Mouse (Mus musculus) kidney, embryonic 14.5 days (tissue): ENCODE data around the gene Trim38. TPM values are rescaled to one million over a fixed set of nuclear protein-coding genes. Genes with fewer than 3 reads are reported as not detected.
"Not testable (repeated sequence)": the region's sequence is repeated elsewhere in the genome, so short reads cannot be mapped to it uniquely, and the experiment has no call there.

Experiments
- ATAC-seq: fragments of 200-750 bp; cut with Nextera tagmentation; 2 replicates; pipeline ENCODE4 v1.8.0; 2017; ENCODE audit warnings: moderate number of reproducible peaks, mild to moderate bottlenecking, moderate TSS enrichment, moderate library complexity; ENCODE audit not compliant: low FRiP score, low TSS enrichment
- H3K27ac ChIP-seq: fragments of 300-500 bp; sonication (generic); 2 replicates; pipeline ENCODE4 v1.5.1; 2014; ENCODE audit warnings: low read depth, mild to moderate bottlenecking, low read length, moderate library complexity, mixed read lengths
- H3K27me3 ChIP-seq: fragments of 300-500 bp; sonication (generic); 2 replicates; pipeline ENCODE4 v1.6.1; 2014; ENCODE audit warnings: mild to moderate bottlenecking, low read length; ENCODE audit not compliant: control insufficient read depth, insufficient read depth
- H3K36me3 ChIP-seq: fragments of 300-500 bp; sonication (generic); 2 replicates; pipeline ENCODE4 v1.6.1; 2014; ENCODE audit warnings: low read length, mixed read lengths; ENCODE audit not compliant: control insufficient read depth, insufficient read depth
- H3K4me1 ChIP-seq: fragments of 300-500 bp; sonication (generic); 2 replicates; pipeline ENCODE4 v1.6.1; 2014; ENCODE audit warnings: low read length, mixed read lengths; ENCODE audit not compliant: control insufficient read depth, insufficient read depth
- H3K4me2 ChIP-seq: fragments of 300-500 bp; sonication (generic); replicated peaks from 2 replicates; pipeline ENCODE4 v1.6.1; 2014; ENCODE audit warnings: low read depth, mild to moderate bottlenecking, low read length
- H3K4me3 ChIP-seq: fragments of 300-500 bp; sonication (generic); 2 replicates; pipeline ENCODE4 v1.5.1; 2014; ENCODE audit warnings: mild to moderate bottlenecking, low read length
- H3K9ac ChIP-seq: fragments of 300-500 bp; sonication (generic); 2 replicates; pipeline ENCODE4 v1.6.1; 2014; ENCODE audit warnings: low read depth, mild to moderate bottlenecking, low read length, moderate library complexity
- H3K9me3 ChIP-seq: fragments of 300-500 bp; sonication (generic); 2 replicates; pipeline ENCODE4 v1.6.1; 2016; ENCODE audit warnings: low read length; ENCODE audit not compliant: control insufficient read depth
- WGBS: fragments of 180-500 bp; shearing (Covaris S2); extraction: QIAGEN DNeasy Blood & Tissue Kit; methylation state at CpG from one replicate; pipeline ENCODE4 v1.1.7; 2014; 5-methylcytosine and 5-hydroxymethylcytosine counted together
- polyA plus RNA-seq: library from polyadenylated mRNA; unstranded; fragments of >200 nt; fragmentation: Nextera tagmentation; extraction: Ambion mirVana; gene quantifications from 2 replicates; pipeline ENCODE4 v1.2.1, GENCODE M21; 2014

The Trim38 gene
- polyA plus RNA-seq, 1 experiment from 2014 or later, result not detected

GRCm38 (mm10) chr13:23744421-23745380 lies 25.0 kb upstream of the Trim38 start:
- H3K4me1 ChIP-seq, result peaks cover 21% of the 10 kb centered on the region; the same call in 1 of the 2 replicates
- no peaks in the 10 kb centered on the region for H3K36me3 ChIP-seq
- peak overlapping the region; percentile 75 for H3K9ac ChIP-seq
- no peaks in the 10 kb centered on the region for H3K9me3 ChIP-seq
- H3K27me3 ChIP-seq, result no peaks in the 10 kb centered on the region
- peak overlapping the region; percentile 98 for H3K27ac ChIP-seq
- H3K4me2 ChIP-seq, result peak overlapping the region; percentile 67
- 2% methylated on average over 13 of the region's 36 CpGs for WGBS
- ATAC-seq, result no peak
- H3K4me3 ChIP-seq, result peak overlapping the region; percentile 41

- ATAC-seq, result peak; percentile 75
- Histone ChIP-seq H3K9ac (peak within 1 kb of the TSS; percentile 75), H3K4me2 (peak within 1 kb of the TSS; percentile 67), H3K36me3 (no peaks in the 10 kb centered on the region), H3K4me3 (peak within 1 kb of the TSS; percentile 45), H3K27me3 (no peaks in the 10 kb centered on the region), H3K4me1 (peaks cover 18% of the 10 kb centered on the region; the same call in 1 of the 2 replicates), H3K27ac (peak within 1 kb of the TSS; percentile 98), H3K9me3 (no peaks in the 10 kb centered on the region)
- 1% methylated on average over 21 of the region's 28 CpGs for WGBS
These were observed 24.1 kb upstream of the Trim38 start, which contains the start of gene Hist1h3c for GRCm38 (mm10) chr13:23745381-23746161. Gene Hist1h3c, minus strand, starts transcription at chr13:23745602.

GRCm38 (mm10) chr13:23746201-23747080 lies 23.3 kb upstream of the Trim38 start, which contains the start of gene Hist1h2bb:
Gene Hist1h2bb, plus strand, starts transcription at chr13:23746734.
- Histone ChIP-seq H3K4me1 (peaks cover 14% of the 10 kb centered on the region; the same call in 1 of the 2 replicates), H3K4me3 (peak within 1 kb of the TSS; percentile 45), H3K4me2 (peak within 1 kb of the TSS; percentile 67), H3K9ac (peak within 1 kb of the TSS; percentile 73), H3K27ac (peak within 1 kb of the TSS; percentile 98)
- ATAC-seq, result peak; percentile 95
- H3K9me3 ChIP-seq, H3K27me3 ChIP-seq, H3K36me3 ChIP-seq: not testable (repeated sequence)
- WGBS, result under 1% methylated on average over 37 of the region's 58 CpGs

- Histone ChIP-seq H3K27me3 (no peaks in the 10 kb centered on the region), H3K27ac (peak overlapping the region; percentile 98), H3K4me1 (peaks cover 14% of the 10 kb centered on the region; the same call in 1 of the 2 replicates), H3K9ac (peak overlapping the region; percentile 56), H3K9me3 (no peaks in the 10 kb centered on the region), H3K4me3 (peak overlapping the region; percentile 45), H3K36me3 (no peaks in the 10 kb centered on the region), H3K4me2 (peak overlapping the region; percentile 67)
- 6% methylated on average over 10 of the region's 13 CpGs for WGBS
- ATAC-seq, result 0 out of 2 replicates have a peak, but pooled peaks have one; percentile 1
These were observed 22.4 kb upstream of the Trim38 start for GRCm38 (mm10) chr13:23747081-23747891.

GRCm38 (mm10) chr13:23747892-23748288 lies 21.8 kb upstream of the Trim38 start:
- 10% methylated on average over 4 of the region's 4 CpGs for WGBS
- no peaks in the 10 kb centered on the region for H3K9me3 ChIP-seq
- H3K36me3 ChIP-seq, result no peaks in the 10 kb centered on the region
- peak overlapping the region; percentile 67 for H3K4me2 ChIP-seq
- H3K27ac ChIP-seq, result peak overlapping the region; percentile 98
- peaks cover 14% of the 10 kb centered on the region; the same call in 1 of the 2 replicates for H3K4me1 ChIP-seq
- no peaks in the 10 kb centered on the region for H3K27me3 ChIP-seq
- peak overlapping the region; percentile 45; the same call in 1 of the 2 replicates for H3K4me3 ChIP-seq
- ATAC-seq, result no peak
- peak overlapping the region; percentile 56; the same call in 1 of the 2 replicates for H3K9ac ChIP-seq

GRCm38 (mm10) chr13:23749563-23750121 lies 20.1 kb upstream of the Trim38 start:
- no peak for ATAC-seq
- Histone ChIP-seq H3K9ac (no peak overlapping the region), H3K4me3 (no peak overlapping the region), H3K9me3 (no peaks in the 10 kb centered on the region), H3K27ac (peak overlapping the region; percentile 92), H3K4me2 (no peak overlapping the region), H3K27me3 (no peaks in the 10 kb centered on the region), H3K4me1 (peaks cover 8% of the 10 kb centered on the region; the same call in 1 of the 2 replicates), H3K36me3 (no peaks in the 10 kb centered on the region)
- WGBS, result 85% methylated on average over 5 of the region's 5 CpGs

GRCm38 (mm10) chr13:23750839-23751477 lies 18.8 kb upstream of the Trim38 start, which contains the start of gene Hist1h2ab:
Gene Hist1h2ab, plus strand, starts transcription at chr13:23751126.
- Histone ChIP-seq H3K4me2 (peak within 1 kb of the TSS; percentile 53), H3K9ac (peak within 1 kb of the TSS; percentile 70), H3K4me3 (peak within 1 kb of the TSS; percentile 44), H3K27ac (peak within 1 kb of the TSS; percentile 97)
- under 1% methylated on average over 25 of the region's 47 CpGs for WGBS
- peak; percentile 50; the same call in 1 of the 2 replicates for ATAC-seq
- H3K27me3 ChIP-seq, H3K36me3 ChIP-seq, H3K9me3 ChIP-seq, H3K4me1 ChIP-seq: not testable (repeated sequence)
